Mouse (Mus musculus) kidney, adult 2 months (tissue): ENCODE data around the gene Olfr510. TPM values are rescaled to one million over a fixed set of nuclear protein-coding genes. Genes with fewer than 3 reads are reported as not detected.
"Not testable (repeated sequence)": the region's sequence is repeated elsewhere in the genome, so short reads cannot be mapped to it uniquely, and the experiment has no call there.

Experiments
- DNase-seq: peaks from one replicate; pipeline ENCODE4 v3.0.0; 2021
- H3K27ac ChIP-seq: fragments of 200-500 bp; 2 replicates; pipeline ENCODE4 v1.5.1; 2012; ENCODE audit warnings: low read depth, low read length, control low read depth, inconsistent platforms; ENCODE audit not compliant: insufficient read depth
- H3K27me3 ChIP-seq: fragments of 200-500 bp; replicated peaks from 2 replicates; pipeline ENCODE4 v1.6.1; 2012; ENCODE audit warnings: mild to moderate bottlenecking, moderate library complexity, low read length, inconsistent platforms; ENCODE audit not compliant: control insufficient read depth, insufficient read depth
- H3K36me3 ChIP-seq: fragments of 200-500 bp; 2 replicates; pipeline ENCODE4 v1.6.1; 2012; ENCODE audit warnings: mild to moderate bottlenecking, moderate library complexity, low read length, inconsistent platforms; ENCODE audit not compliant: control insufficient read depth, insufficient read depth
- H3K4me1 ChIP-seq: fragments of 200-500 bp; 2 replicates; pipeline ENCODE4 v1.6.1; 2011; ENCODE audit warnings: low read length; ENCODE audit not compliant: control insufficient read depth, insufficient read depth
- H3K4me3 ChIP-seq: fragments of 200-500 bp; 2 replicates; pipeline ENCODE4 v1.5.1; 2011; ENCODE audit warnings: mild to moderate bottlenecking, low read depth, low read length, control low read depth; ENCODE audit not compliant: insufficient read depth
- CTCF ChIP-seq: fragments of 200-500 bp; conservative IDR thresholded peaks from 2 replicates; pipeline ENCODE4 v1.5.1; 2011; ENCODE audit warnings: low read depth, mild to moderate bottlenecking, control low read depth, low read length, moderate library complexity, mixed read lengths; ENCODE audit not compliant: insufficient read depth, insufficient read length
- POLR2A ChIP-seq: fragments of 200-500 bp; IDR thresholded peaks from one replicate; pipeline ENCODE4 v1.6.1; 2011; ENCODE audit warnings: low read depth, low read length, control low read depth
- WGBS: fragments of 180-500 bp; shearing (Covaris S2); methylation state at CpG from one replicate; pipeline ENCODE4 v1.1.7; 2018; 5-methylcytosine and 5-hydroxymethylcytosine counted together
- polyA plus RNA-seq: library from polyadenylated mRNA; depleted of rRNA; stranded (reverse); fragments of >200 nt; gene quantifications from 2 replicates; pipeline ENCODE4 v1.2.3, GENCODE M21; 2012; rRNA removed

Gene Olfr510
- polyA plus RNA-seq = not detected in 2 replicates

DNA sequence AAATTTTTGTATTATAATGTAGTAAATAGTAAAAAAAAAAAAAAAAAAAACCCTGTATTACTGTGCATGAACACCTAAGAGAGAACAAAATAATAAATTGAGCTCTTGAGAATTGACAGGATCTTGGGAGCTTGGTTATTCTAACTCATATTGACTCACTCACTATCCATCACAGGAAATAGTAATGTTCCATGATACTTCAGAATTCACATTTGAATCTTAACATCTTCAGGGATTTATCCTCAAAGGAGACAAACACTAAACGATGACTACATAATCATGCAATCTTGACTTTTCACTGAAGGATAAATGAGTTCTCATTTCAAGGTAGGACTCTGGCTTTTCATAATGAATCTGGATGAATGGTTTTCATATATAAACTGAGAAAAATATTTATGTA lies at the start of gene Olfr510:
Gene Olfr510, plus strand, starts transcription at position 301 of the 400 bp plus-strand sequence.
- Histone ChIP-seq H3K4me1 (no peaks in the 10 kb centered on the region), H3K36me3 (no peaks in the 10 kb centered on the region), H3K27ac (no peak within 1 kb of the TSS), H3K4me3 (no peak within 1 kb of the TSS), H3K27me3 (no peaks in the 10 kb centered on the region)
- TF ChIP-seq CTCF (no peak), POLR2A (no peak)
- no peak for DNase-seq
- 86% methylated on average over 1 of the region's 1 CpGs for WGBS

DNA sequence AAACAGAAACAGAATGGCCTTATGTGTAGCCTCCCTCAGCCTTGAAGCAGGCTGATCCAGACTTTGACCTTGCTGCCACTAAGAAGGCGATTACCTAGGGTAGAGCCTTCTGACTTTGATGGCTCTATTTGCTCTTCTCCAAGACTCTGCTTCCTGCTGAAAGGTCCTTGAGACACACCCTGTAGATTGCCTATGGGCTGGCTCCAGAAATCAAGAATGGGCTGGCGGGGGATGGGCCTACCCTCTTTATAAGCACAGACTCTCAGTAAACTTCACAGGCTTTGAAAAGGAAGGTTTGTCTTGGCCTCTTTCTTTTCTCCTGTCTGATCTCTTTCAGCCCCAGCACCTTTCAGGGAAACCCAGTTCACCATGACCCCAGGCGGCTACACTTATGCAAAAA lies 49.4 kb upstream of the Olfr510 start:
- not testable (repeated sequence) for H3K4me1 ChIP-seq, DNase-seq, H3K36me3 ChIP-seq, H3K27me3 ChIP-seq, H3K27ac ChIP-seq, H3K4me3 ChIP-seq
- 66% methylated on average over 3 of the region's 3 CpGs for WGBS

DNA sequence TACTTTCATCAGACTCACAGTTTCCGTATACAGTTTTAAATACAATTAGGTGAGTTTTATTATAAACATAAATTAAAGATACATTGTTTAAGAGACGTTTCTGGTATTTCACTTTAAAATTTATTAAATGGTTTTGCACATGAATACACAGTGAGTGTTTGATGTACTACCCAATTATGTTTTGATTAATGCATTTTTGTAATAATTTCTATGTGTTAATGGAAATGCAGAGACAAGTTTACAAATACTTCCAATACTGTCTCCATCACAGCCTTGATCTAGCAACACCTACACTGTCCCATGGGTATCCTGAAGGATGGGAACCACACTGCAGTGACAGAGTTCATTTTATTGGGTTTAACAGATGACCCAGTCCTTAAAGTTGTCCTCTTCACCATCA lies 44.7 kb upstream of the Olfr510 start, which contains the start of gene Olfr507:
Gene Olfr507, plus strand, starts transcription at position 301 of the 400 bp plus-strand sequence.
- no peaks in the 10 kb centered on the region for H3K27me3 ChIP-seq
- DNase-seq = no peak
- TF ChIP-seq CTCF = no peak
- TF ChIP-seq POLR2A = no peak
- H3K4me3 ChIP-seq = no peak within 1 kb of the TSS
- H3K27ac ChIP-seq = no peak within 1 kb of the TSS
- no peaks in the 10 kb centered on the region for H3K4me1 ChIP-seq
- H3K36me3 ChIP-seq = no peaks in the 10 kb centered on the region
- 64% methylated on average over 2 of the region's 2 CpGs for WGBS

DNA sequence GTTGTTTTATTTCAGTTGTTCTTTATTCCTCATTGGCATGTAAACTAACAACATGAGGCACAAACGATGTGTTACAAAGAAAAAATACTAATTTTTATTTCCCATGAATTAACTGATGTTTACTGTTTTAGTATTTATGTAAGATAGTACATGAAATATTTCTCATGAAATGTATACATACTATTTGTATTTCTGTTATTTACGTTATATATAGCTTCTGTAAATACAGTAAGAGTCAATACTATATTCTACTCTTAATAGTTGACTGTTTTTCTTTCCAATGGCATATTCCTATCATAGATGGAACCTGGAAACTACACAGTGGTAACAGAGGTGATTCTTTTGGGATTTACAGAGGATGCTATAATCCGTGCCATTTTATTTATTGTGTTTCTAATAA lies 36.5 kb upstream of the Olfr510 start, which contains the start of gene Olfr508:
Gene Olfr508, plus strand, starts transcription at position 301 of the 400 bp plus-strand sequence.
- Histone ChIP-seq H3K27me3 (no peaks in the 10 kb centered on the region), H3K4me3 (no peak within 1 kb of the TSS), H3K36me3 (no peaks in the 10 kb centered on the region), H3K27ac (no peak within 1 kb of the TSS), H3K4me1 (no peaks in the 10 kb centered on the region)
- TF ChIP-seq POLR2A = no peak
- TF ChIP-seq CTCF = no peak
- WGBS = 77% methylated on average over 3 of the region's 3 CpGs
- no peak for DNase-seq

DNA sequence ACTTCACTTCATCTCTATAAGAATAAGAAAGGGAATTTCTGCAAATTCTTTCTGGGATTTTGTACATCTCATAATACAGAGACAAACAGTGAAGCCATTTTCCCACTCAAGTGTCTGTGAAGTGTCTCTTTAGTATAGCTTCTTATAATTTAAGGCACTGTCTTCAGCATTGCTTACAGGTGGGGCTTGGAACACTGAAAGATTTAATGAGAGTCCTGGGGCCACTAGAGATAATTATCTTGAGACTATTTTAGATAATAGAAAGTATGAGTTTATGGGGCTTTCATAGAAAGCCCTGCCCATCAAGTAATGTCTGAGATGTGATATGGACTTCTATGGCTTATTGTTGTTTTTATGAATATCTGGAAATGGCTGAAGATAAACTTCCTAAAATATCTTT lies 14.4 kb upstream of the Olfr510 start, which contains the start of gene Olfr509:
Gene Olfr509, minus strand, starts transcription at position 101 of the 400 bp plus-strand sequence.
- Histone ChIP-seq H3K27ac (no peak within 1 kb of the TSS), H3K36me3 (no peaks in the 10 kb centered on the region), H3K27me3 (no peaks in the 10 kb centered on the region), H3K4me1 (no peaks in the 10 kb centered on the region), H3K4me3 (no peak within 1 kb of the TSS)
- TF ChIP-seq POLR2A (no peak), CTCF (no peak)
- no peak for DNase-seq

DNA sequence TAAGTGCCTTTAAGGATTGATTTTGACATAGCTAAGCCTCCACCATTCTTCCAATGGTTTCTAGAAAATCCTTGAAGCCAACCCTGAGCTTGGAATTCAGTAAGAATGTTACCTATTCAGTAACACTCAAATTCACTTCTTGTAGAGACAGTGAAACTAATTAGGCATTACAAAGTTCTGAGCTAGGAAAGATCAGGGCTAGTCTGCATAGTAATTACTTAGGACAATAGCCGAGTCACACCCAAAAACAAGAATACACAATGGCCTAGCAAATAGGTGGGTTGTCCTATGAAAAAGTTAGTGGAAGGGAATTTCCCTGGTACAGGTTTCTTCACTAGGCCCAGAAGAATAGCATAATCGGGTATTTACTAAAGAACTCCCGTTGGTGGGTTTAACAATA lies 3.8 kb upstream of the Olfr510 start:
- H3K27ac ChIP-seq = no peak overlapping the region
- H3K27me3 ChIP-seq = no peaks in the 10 kb centered on the region
- H3K4me3 ChIP-seq = no peak overlapping the region
- WGBS = 89% methylated on average over 3 of the region's 3 CpGs
- TF ChIP-seq POLR2A = no peak
- TF ChIP-seq CTCF = no peak
- H3K36me3 ChIP-seq = no peaks in the 10 kb centered on the region
- no peaks in the 10 kb centered on the region for H3K4me1 ChIP-seq
- no peak for DNase-seq

DNA sequence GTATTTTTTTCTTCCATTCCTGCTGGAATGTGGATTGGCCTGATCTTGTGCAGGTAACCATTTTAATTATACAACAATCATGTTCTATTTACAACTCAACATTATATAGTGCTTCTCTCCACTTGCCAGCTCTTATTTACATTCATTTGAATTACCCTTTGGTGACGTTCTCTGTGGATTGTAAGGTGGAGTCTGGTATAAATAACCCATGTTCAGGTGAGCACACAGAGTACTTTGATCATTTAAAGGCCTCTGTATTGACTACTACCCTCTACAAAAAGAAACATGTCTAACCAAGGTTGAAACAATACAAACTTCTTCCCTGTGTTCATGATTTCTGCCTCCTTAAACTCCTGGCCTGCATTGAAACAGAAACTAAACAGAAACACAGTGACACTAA lies 4.8 kb downstream of the Olfr510 start:
- TF ChIP-seq CTCF = no peak
- no peak for TF ChIP-seq POLR2A
- H3K27ac ChIP-seq = no peak overlapping the region
- no peak for DNase-seq
- H3K36me3 ChIP-seq = no peaks in the 10 kb centered on the region
- H3K4me1 ChIP-seq = no peaks in the 10 kb centered on the region
- H3K4me3 ChIP-seq = no peak overlapping the region
- WGBS = 52% methylated on average over 1 of the region's 1 CpGs
- no peaks in the 10 kb centered on the region for H3K27me3 ChIP-seq

GRCm38 (mm10) chr7:108678886-108679285 lies 12.7 kb downstream of the Olfr510 start:
- no peaks in the 10 kb centered on the region for H3K4me1 ChIP-seq
- TF ChIP-seq POLR2A = no peak
- TF ChIP-seq CTCF = no peak
- WGBS = 85% methylated on average over 4 of the region's 4 CpGs
- no peaks in the 10 kb centered on the region for H3K27me3 ChIP-seq
- no peak overlapping the region for H3K27ac ChIP-seq
- no peak for DNase-seq
- no peak overlapping the region for H3K4me3 ChIP-seq
- no peaks in the 10 kb centered on the region for H3K36me3 ChIP-seq
